Mouse (Mus musculus) midbrain, embryonic 14.5 days (tissue): ENCODE data around the gene Defa31. TPM values are rescaled to one million over a fixed set of nuclear protein-coding genes. Genes with fewer than 3 reads are reported as not detected.
"Not testable (repeated sequence)": the region's sequence is repeated elsewhere in the genome, so short reads cannot be mapped to it uniquely, and the experiment has no call there.

Experiments
- ATAC-seq: fragments of 200-750 bp; cut with Nextera tagmentation; 2 replicates; pipeline ENCODE4 v1.8.0; 2017; ENCODE audit warnings: moderate number of reproducible peaks, moderate library complexity; ENCODE audit not compliant: low FRiP score, low TSS enrichment
- DNase-seq: peaks from one replicate; pipeline ENCODE4 v3.0.0-alpha.2; 2015
- H3K27ac ChIP-seq: fragments of 300-500 bp; sonication (generic); replicated peaks from 2 replicates; pipeline ENCODE4 v1.5.1; 2014; ENCODE audit warnings: mild to moderate bottlenecking, low read depth, low read length, moderate library complexity
- H3K27me3 ChIP-seq: fragments of 300-500 bp; sonication (generic); 2 replicates; pipeline ENCODE4 v1.6.1; 2014; ENCODE audit warnings: low read length, control low read depth, mixed read lengths; ENCODE audit not compliant: control insufficient read depth, insufficient read depth
- H3K36me3 ChIP-seq: fragments of 300-500 bp; sonication (generic); 2 replicates; pipeline ENCODE4 v1.6.1; 2014; ENCODE audit warnings: low read length, control low read depth; ENCODE audit not compliant: control insufficient read depth, insufficient read depth
- H3K4me1 ChIP-seq: fragments of 300-500 bp; sonication (generic); 2 replicates; pipeline ENCODE4 v1.6.1; 2014; ENCODE audit warnings: mild to moderate bottlenecking, antibody characterized with exemption, low read length, control low read depth; ENCODE audit not compliant: control insufficient read depth, insufficient read depth
- H3K4me2 ChIP-seq: fragments of 300-500 bp; sonication (generic); 2 replicates; pipeline ENCODE4 v1.6.1; 2014; ENCODE audit warnings: mild to moderate bottlenecking, low read length, moderate library complexity
- H3K4me3 ChIP-seq: fragments of 300-500 bp; sonication (generic); replicated peaks from 2 replicates; pipeline ENCODE4 v1.5.1; 2014; ENCODE audit warnings: low read depth, low read length
- H3K9ac ChIP-seq: fragments of 300-500 bp; sonication (generic); replicated peaks from 2 replicates; pipeline ENCODE4 v1.6.1; 2014; ENCODE audit warnings: mild to moderate bottlenecking, low read length, moderate library complexity
- H3K9me3 ChIP-seq: fragments of 300-500 bp; sonication (generic); 2 replicates; pipeline ENCODE4 v1.6.1; 2016; ENCODE audit warnings: low read length, control low read depth, mixed read lengths; ENCODE audit not compliant: control insufficient read depth
- WGBS: fragments of 180-500 bp; shearing (Covaris S2); extraction: QIAGEN DNeasy Blood & Tissue Kit; methylation state at CpG from one replicate; pipeline ENCODE4 v1.1.7; 2014; 5-methylcytosine and 5-hydroxymethylcytosine counted together
- polyA plus RNA-seq: library from polyadenylated mRNA; unstranded; fragments of >200 nt; fragmentation: Nextera tagmentation; extraction: Ambion mirVana; gene quantifications from 2 replicates; pipeline ENCODE4 v1.2.1, GENCODE M21; 2014

Defa31 gene
- not detected in 2 replicates for polyA plus RNA-seq

GRCm38 (mm10) chr8:21191314-21191713 lies at the start of gene Defa31:
Defa31 (plus strand) TSS chr8:21191614.
- not testable (repeated sequence) for DNase-seq, H3K9me3 ChIP-seq, H3K27me3 ChIP-seq, H3K4me3 ChIP-seq, H3K9ac ChIP-seq, H3K4me1 ChIP-seq, ATAC-seq, H3K4me2 ChIP-seq, H3K27ac ChIP-seq, H3K36me3 ChIP-seq
- no CpG with 5 or more reads among the region's 1 CpGs for WGBS

- ATAC-seq, H3K4me1 ChIP-seq, H3K27ac ChIP-seq, DNase-seq, H3K9me3 ChIP-seq, H3K36me3 ChIP-seq, H3K9ac ChIP-seq, H3K4me2 ChIP-seq, H3K4me3 ChIP-seq, H3K27me3 ChIP-seq: not testable (repeated sequence)
- WGBS: no CpG with 5 or more reads among the region's 1 CpGs
These were observed 29.4 kb upstream of the Defa31 start, which contains the start of gene Defa22 for GRCm38 (mm10) chr8:21161977-21162376. Defa22 (plus strand) TSS chr8:21162277.

GRCm38 (mm10) chr8:21201261-21201660 lies 9.8 kb downstream of the Defa31 start, which contains the start of gene Gm15293:
Gm15293 (plus strand) TSS chr8:21201561.
- ATAC-seq, H3K4me2 ChIP-seq: not testable (repeated sequence)

More at GRCm38 (mm10) chr8:21201261-21201660, 9.8 kb downstream of the Defa31 start, which contains the start of gene Gm15293:
- not testable (repeated sequence) for H3K36me3 ChIP-seq, H3K4me1 ChIP-seq, DNase-seq, H3K27me3 ChIP-seq, H3K9me3 ChIP-seq, H3K4me3 ChIP-seq, H3K9ac ChIP-seq, H3K27ac ChIP-seq
- no CpG with 5 or more reads among the region's 1 CpGs for WGBS

Other genes starting within 250 kb of the Defa31 start
- not detected in 2 replicates for gene AY761185, start 246.9 kb upstream of the Defa31 start, polyA plus RNA-seq
- gene Defa21, start 166.1 kb upstream of the Defa31 start, polyA plus RNA-seq: not detected in 2 replicates
- not detected in 2 replicates for gene Defa23, start 136.6 kb upstream of the Defa31 start, polyA plus RNA-seq
- not detected in 2 replicates for gene Defa35, start 126.6 kb upstream of the Defa31 start, polyA plus RNA-seq
- not detected in 2 replicates for gene Defa25, start 107.2 kb upstream of the Defa31 start, polyA plus RNA-seq
- gene Gm14851, start 95.6 kb upstream of the Defa31 start, polyA plus RNA-seq: not detected in 2 replicates
- gene Defa30, start 57.0 kb upstream of the Defa31 start, polyA plus RNA-seq: not detected in 2 replicates
- gene Defa22, start 29.3 kb upstream of the Defa31 start, polyA plus RNA-seq: not detected in 2 replicates
- not detected in 2 replicates for gene Gm15293, start 9.9 kb downstream of the Defa31 start, polyA plus RNA-seq
- not detected in 2 replicates for gene Gm15292, start 58.1 kb downstream of the Defa31 start, polyA plus RNA-seq
- gene Defa27, start 123.9 kb downstream of the Defa31 start, polyA plus RNA-seq: not detected in 2 replicates
- gene Defa29, start 135.4 kb downstream of the Defa31 start, polyA plus RNA-seq: not detected in 2 replicates
- not detected in 2 replicates for gene Defa2, start 186.9 kb downstream of the Defa31 start, polyA plus RNA-seq
- not detected in 2 replicates for gene Defa33, start 200.2 kb downstream of the Defa31 start, polyA plus RNA-seq
- gene Defa36, start 235.8 kb downstream of the Defa31 start, polyA plus RNA-seq: not detected in 2 replicates